Mouse (Mus musculus) erythroblast, embryonic 14.5 days (primary cell): ENCODE measurements around the gene Sorcs3. TPM values are rescaled to one million over a fixed set of nuclear protein-coding genes. Genes with fewer than 3 reads are reported as not detected.

Experiments
- H3K27me3 ChIP-seq: 2 replicates; pipeline ENCODE4 v1.6.1; 2012; ENCODE audit warnings: inconsistent platforms; ENCODE audit not compliant: control insufficient read depth
- H3K36me3 ChIP-seq: 2 replicates; pipeline ENCODE4 v1.6.1; 2012; ENCODE audit warnings: mild to moderate bottlenecking, inconsistent platforms; ENCODE audit not compliant: control insufficient read depth
- H3K4me1 ChIP-seq: 2 replicates; pipeline ENCODE4 v1.6.1; 2012; ENCODE audit warnings: inconsistent platforms; ENCODE audit not compliant: control insufficient read depth
- H3K4me3 ChIP-seq: replicated peaks from 2 replicates; pipeline ENCODE3; 2012; ENCODE audit warnings: moderate library complexity, mild to moderate bottlenecking, inconsistent platforms
- H3K9me3 ChIP-seq: 2 replicates; pipeline ENCODE4 v1.6.1; 2012; ENCODE audit warnings: low read length, inconsistent platforms, mixed read lengths; ENCODE audit not compliant: control insufficient read depth
- GATA1 ChIP-seq: IDR thresholded peaks from 2 replicates; pipeline ENCODE4 v1.6.1; 2012; ENCODE audit warnings: low read length, inconsistent platforms, mixed read lengths
- TAL1 ChIP-seq: IDR thresholded peaks from 3 replicates; pipeline ENCODE4 v1.6.1; 2012; ENCODE audit warnings: low read length, inconsistent platforms, mixed read lengths
- polyA plus RNA-seq: library from polyadenylated mRNA; stranded (reverse); fragments of >175 nt; gene quantifications from 2 replicates; pipeline ENCODE4 v1.2.3, GENCODE M21; 2012

Gene Sorcs3
- polyA plus RNA-seq, 1 experiment = not detected

DNA sequence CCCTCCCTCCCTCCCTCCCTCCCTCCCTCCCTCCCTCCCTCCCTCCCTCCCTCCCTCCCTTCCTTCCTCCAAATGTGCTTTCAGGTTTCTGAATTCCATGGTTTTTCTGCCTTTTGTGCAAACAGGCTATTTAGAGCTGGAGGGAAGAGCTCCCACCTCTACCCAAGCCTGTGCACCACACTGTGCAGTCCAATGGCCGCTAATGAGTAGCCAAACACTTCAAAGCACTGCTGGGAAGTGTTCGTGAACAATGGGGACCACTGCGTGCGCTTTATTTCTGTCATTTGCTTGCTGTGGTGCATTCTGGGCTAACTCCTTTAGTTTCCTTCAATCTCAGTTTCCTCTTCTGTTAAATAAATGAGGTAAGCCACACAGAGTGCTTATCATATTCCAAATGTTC lies 528.5 kb downstream of the Sorcs3 start:
- no peaks in the 10 kb centered on the region for H3K36me3 ChIP-seq
- TF ChIP-seq TAL1 (no peak), GATA1 (no peak)
- H3K4me3 ChIP-seq = no peak overlapping the region
- no peaks in the 10 kb centered on the region for H3K27me3 ChIP-seq
- H3K9me3 ChIP-seq = peaks cover 21% of the 10 kb centered on the region
- H3K4me1 ChIP-seq = no peaks in the 10 kb centered on the region

DNA sequence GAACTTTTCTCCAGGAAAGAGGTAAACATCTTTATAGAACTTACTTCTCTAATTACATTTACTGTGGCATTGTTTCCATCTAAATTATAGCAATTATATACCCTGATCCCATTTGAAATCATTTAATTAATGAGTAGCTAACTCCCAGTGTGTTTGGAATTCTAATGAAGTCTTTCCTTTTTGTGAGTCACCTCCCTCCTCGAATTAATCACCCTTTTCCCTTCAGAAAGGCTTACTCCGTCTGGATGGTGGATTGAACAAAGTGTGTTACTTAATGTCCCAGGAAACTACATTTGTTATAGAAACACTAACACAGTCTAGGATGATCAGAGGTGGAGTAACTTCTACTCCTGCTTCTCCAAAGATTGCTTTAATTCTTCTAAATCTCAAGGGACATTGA lies 531.7 kb downstream of the Sorcs3 start:
- H3K9me3 ChIP-seq = peaks cover 14% of the 10 kb centered on the region
- no peak for TF ChIP-seq TAL1
- no peak for TF ChIP-seq GATA1
- no peaks in the 10 kb centered on the region for H3K36me3 ChIP-seq
- no peaks in the 10 kb centered on the region for H3K4me1 ChIP-seq
- no peak overlapping the region for H3K4me3 ChIP-seq
- no peaks in the 10 kb centered on the region for H3K27me3 ChIP-seq

GRCm38 (mm10) chr19:48755156-48755555 lies 549.3 kb downstream of the Sorcs3 start:
- TF ChIP-seq TAL1 = no peak
- TF ChIP-seq GATA1 = no peak
- no peaks in the 10 kb centered on the region for H3K4me1 ChIP-seq
- H3K9me3 ChIP-seq = peaks cover 19% of the 10 kb centered on the region
- no peak overlapping the region for H3K4me3 ChIP-seq
- H3K36me3 ChIP-seq = no peaks in the 10 kb centered on the region
- no peaks in the 10 kb centered on the region for H3K27me3 ChIP-seq

GRCm38 (mm10) chr19:48756831-48757230 lies 551.0 kb downstream of the Sorcs3 start:
- no peak for TF ChIP-seq GATA1
- no peak for TF ChIP-seq TAL1
- H3K4me1 ChIP-seq = no peaks in the 10 kb centered on the region
- peaks cover 17% of the 10 kb centered on the region for H3K9me3 ChIP-seq
- H3K27me3 ChIP-seq = no peaks in the 10 kb centered on the region
- H3K4me3 ChIP-seq = no peak overlapping the region
- no peaks in the 10 kb centered on the region for H3K36me3 ChIP-seq

DNA sequence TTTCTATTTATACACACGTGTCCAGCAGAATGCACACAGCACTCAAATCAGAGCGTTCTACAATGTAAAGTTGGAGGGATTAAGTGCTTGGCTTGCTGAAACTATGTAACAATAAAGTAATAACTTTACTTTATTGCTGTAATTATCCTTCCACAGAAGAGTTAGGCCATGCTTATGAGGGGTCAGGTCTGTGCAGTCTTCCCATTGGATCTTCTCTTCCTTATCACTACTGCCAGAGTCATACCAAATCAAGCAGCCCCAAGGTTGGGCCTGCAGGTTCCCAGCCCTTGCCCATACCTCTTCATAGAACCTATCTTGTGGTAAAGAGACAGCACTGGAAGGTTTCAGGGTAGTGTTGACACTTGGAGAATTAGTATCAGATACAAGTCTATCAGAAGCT lies 560.7 kb downstream of the Sorcs3 start:
- no peaks in the 10 kb centered on the region for H3K27me3 ChIP-seq
- TF ChIP-seq GATA1 = no peak
- TF ChIP-seq TAL1 = no peak
- no peaks in the 10 kb centered on the region for H3K4me1 ChIP-seq
- no peak overlapping the region for H3K4me3 ChIP-seq
- H3K9me3 ChIP-seq = peaks cover 13% of the 10 kb centered on the region; the same call in 1 of the 2 replicates
- no peaks in the 10 kb centered on the region for H3K36me3 ChIP-seq

GRCm38 (mm10) chr19:48771565-48771964 lies 565.7 kb downstream of the Sorcs3 start:
- Histone ChIP-seq H3K4me3 (no peak overlapping the region), H3K4me1 (no peaks in the 10 kb centered on the region), H3K9me3 (peaks cover 10% of the 10 kb centered on the region; the same call in 1 of the 2 replicates), H3K27me3 (no peaks in the 10 kb centered on the region), H3K36me3 (no peaks in the 10 kb centered on the region)
- no peak for TF ChIP-seq TAL1
- TF ChIP-seq GATA1 = no peak

DNA sequence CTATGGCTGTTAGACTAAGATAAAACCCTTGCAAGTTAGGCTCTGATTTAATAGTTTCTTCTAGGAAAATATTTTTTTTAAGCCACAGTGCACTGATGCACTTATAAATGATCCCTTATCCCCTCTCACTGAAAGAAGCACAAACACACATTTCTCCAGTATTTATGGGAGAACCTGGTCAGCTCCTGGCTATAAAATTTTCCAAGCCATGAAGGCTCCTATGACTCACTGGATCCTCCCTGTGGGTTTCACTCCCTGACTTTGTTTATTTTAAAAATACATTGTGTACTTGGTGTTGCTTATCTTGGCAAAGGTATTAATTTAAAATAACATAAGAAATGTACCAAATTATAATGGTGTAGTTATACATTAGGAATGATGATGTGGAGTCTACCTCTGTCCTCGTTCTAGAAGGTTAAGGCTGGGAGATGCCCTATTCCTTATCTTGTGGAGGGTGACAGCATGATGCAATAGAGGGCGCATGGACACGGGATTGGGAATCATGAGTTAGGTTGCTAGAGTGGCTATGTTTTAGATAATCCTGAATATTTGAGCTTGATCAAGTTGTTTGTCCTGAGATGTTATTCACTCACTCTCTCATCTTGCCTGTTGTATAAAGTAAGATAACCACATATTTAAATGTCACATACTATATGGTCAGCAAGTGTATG lies 573.4 kb downstream of the Sorcs3 start:
- H3K36me3 ChIP-seq = no peaks in the 10 kb centered on the region
- peaks cover 3% of the 10 kb centered on the region for H3K9me3 ChIP-seq
- no peak for TF ChIP-seq GATA1
- no peak for TF ChIP-seq TAL1
- H3K4me1 ChIP-seq = no peaks in the 10 kb centered on the region
- no peaks in the 10 kb centered on the region for H3K27me3 ChIP-seq
- no peak overlapping the region for H3K4me3 ChIP-seq

DNA sequence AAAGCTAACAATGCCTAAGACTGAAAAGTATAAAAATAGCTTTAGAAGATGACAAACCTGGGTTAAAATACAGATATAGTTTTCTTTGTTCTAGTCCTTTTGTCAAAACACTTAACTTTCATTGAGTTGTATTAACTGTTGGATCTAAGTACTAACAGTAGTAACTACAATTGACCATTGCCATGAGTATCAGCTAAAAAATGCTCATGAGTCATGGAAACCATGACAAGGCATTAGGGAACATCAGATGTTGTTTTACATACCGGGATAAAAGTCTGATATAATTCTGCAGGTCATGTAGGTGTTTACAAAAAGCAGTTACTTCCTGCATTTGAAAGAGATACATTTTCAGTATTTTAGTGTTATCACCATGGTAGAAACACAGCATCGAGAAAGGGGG lies 575.0 kb downstream of the Sorcs3 start:
- no peaks in the 10 kb centered on the region for H3K4me1 ChIP-seq
- no peaks in the 10 kb centered on the region for H3K36me3 ChIP-seq
- TF ChIP-seq GATA1 (no peak), TAL1 (no peak)
- H3K4me3 ChIP-seq = no peak overlapping the region
- peaks cover 3% of the 10 kb centered on the region for H3K9me3 ChIP-seq
- H3K27me3 ChIP-seq = no peaks in the 10 kb centered on the region

DNA sequence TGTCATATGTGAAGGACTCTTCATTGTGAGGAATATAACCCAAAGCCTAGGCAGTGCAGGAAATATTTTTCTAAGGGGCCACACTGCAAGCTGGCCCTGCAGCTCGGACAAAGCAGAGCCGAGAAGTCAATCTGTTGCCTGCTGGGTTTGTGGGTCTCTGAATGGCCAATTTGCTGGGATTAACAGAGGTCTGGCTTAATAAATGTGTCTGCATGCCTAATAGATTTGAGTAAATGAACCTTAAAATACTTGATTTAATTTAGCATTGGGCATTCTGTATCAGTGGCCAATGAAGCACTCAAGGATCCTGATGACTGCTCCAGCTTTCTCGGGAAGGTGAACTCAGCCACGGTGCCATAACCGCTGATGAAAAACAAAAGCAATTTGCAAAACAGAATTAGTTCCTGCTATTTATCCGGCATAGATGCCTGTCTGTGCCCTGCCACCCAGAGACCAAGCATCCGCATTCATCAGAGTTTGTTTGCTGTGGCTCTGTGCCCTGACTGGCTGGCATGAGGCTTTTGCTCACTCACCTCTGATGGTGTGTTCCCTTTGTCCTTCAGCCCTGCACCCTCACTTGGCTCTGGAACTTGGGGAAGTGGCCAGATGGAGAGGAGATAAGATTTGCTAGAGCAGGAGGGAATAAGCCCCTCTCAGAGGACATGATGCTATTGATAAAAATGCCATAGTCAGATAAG lies 576.3 kb downstream of the Sorcs3 start:
- peaks cover 4% of the 10 kb centered on the region for H3K9me3 ChIP-seq
- TF ChIP-seq GATA1 (no peak), TAL1 (no peak)
- H3K4me1 ChIP-seq = no peaks in the 10 kb centered on the region
- no peaks in the 10 kb centered on the region for H3K27me3 ChIP-seq
- no peaks in the 10 kb centered on the region for H3K36me3 ChIP-seq
- H3K4me3 ChIP-seq = no peak overlapping the region

DNA sequence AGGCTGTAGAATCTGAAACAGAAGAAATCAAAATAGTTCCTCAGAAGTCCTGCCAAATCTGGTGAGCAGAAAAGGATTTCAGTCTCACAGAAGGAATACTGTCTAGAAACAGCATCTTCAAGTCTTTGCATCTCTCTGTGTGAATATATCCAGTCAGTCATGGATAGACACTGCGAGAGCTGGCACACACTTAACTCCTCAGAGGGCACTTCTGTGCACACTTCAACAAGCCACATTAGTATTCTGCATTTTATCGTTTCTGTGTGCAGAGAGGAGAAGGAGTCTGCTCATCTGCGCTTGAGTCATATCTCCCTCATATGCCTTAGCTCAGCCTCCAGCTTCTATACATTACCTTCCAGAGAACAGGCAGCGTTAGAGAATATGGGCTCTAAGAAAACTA lies 581.4 kb downstream of the Sorcs3 start:
- TF ChIP-seq GATA1 = no peak
- no peaks in the 10 kb centered on the region for H3K27me3 ChIP-seq
- no peaks in the 10 kb centered on the region for H3K36me3 ChIP-seq
- H3K4me1 ChIP-seq = no peaks in the 10 kb centered on the region
- no peak overlapping the region for H3K4me3 ChIP-seq
- H3K9me3 ChIP-seq = peaks cover 5% of the 10 kb centered on the region
